Mouse (Mus musculus) stomach, embryonic 15.5 days (tissue): Measurements from ENCODE around the gene Gzma. TPM values are rescaled to one million over a fixed set of nuclear protein-coding genes. Genes with fewer than 3 reads are reported as not detected.
A peak's percentile ranks its signal among the peaks of the same experiment; 100 is the strongest.

Experiments used
- ATAC-seq: fragments of 200-750 bp; cut with Nextera tagmentation; 2 replicates; pipeline ENCODE4 v1.8.0; 2017; ENCODE audit warnings: low read depth, moderate number of reproducible peaks, moderate TSS enrichment; ENCODE audit not compliant: insufficient read depth, low FRiP score
- H3K27ac ChIP-seq: fragments of 300-500 bp; sonication (generic); 2 replicates; pipeline ENCODE4 v1.5.1; 2015; ENCODE audit warnings: mild to moderate bottlenecking, inconsistent platforms
- H3K27me3 ChIP-seq: fragments of 300-500 bp; sonication (generic); replicated peaks from 2 replicates; pipeline ENCODE4 v1.6.1; 2015; ENCODE audit warnings: inconsistent platforms
- H3K36me3 ChIP-seq: fragments of 300-500 bp; sonication (generic); 2 replicates; pipeline ENCODE4 v1.6.1; 2015; ENCODE audit warnings: inconsistent platforms
- H3K4me1 ChIP-seq: fragments of 300-500 bp; sonication (generic); 2 replicates; pipeline ENCODE4 v1.6.1; 2015; ENCODE audit warnings: inconsistent platforms
- H3K4me2 ChIP-seq: fragments of 300-500 bp; sonication (generic); 2 replicates; pipeline ENCODE4 v1.6.1; 2015; ENCODE audit warnings: mild to moderate bottlenecking, inconsistent platforms
- H3K4me3 ChIP-seq: fragments of 300-500 bp; sonication (generic); replicated peaks from 2 replicates; pipeline ENCODE4 v1.5.1; 2015; ENCODE audit warnings: inconsistent platforms
- H3K9ac ChIP-seq: fragments of 300-500 bp; sonication (generic); 2 replicates; pipeline ENCODE4 v1.6.1; 2015; ENCODE audit warnings: inconsistent platforms
- H3K9me3 ChIP-seq: fragments of 300-500 bp; sonication (generic); 2 replicates; pipeline ENCODE4 v1.6.1; 2016; ENCODE audit warnings: inconsistent platforms
- WGBS: fragments of 180-500 bp; shearing (Covaris S2); methylation state at CpG from one replicate; pipeline ENCODE4 v1.1.7; 2015; 5-methylcytosine and 5-hydroxymethylcytosine counted together
- polyA plus RNA-seq: library from polyadenylated mRNA; unstranded; fragments of >200 nt; fragmentation: Nextera tagmentation; extraction: Ambion mirVana; gene quantifications from 2 replicates; pipeline ENCODE4 v1.2.1, GENCODE M21; 2015

Gzma gene
- polyA plus RNA-seq, 1 experiment from 2014 or later = 1.8 TPM

- H3K36me3 ChIP-seq = no peaks in the 10 kb centered on the region
- H3K4me3 ChIP-seq = no peak overlapping the region
- H3K4me2 ChIP-seq = no peak overlapping the region
- H3K27me3 ChIP-seq = no peaks in the 10 kb centered on the region
- no peaks in the 10 kb centered on the region for H3K4me1 ChIP-seq
- no peak for ATAC-seq
- WGBS = 70% methylated on average over 13 of the region's 13 CpGs
- no peak overlapping the region for H3K27ac ChIP-seq
- H3K9me3 ChIP-seq = no peaks in the 10 kb centered on the region
- no peak overlapping the region for H3K9ac ChIP-seq
Observed at GRCm38 (mm10) chr13:113087226-113088017, 13.4 kb downstream of the Gzma start.

- Histone ChIP-seq H3K9ac (no peak overlapping the region), H3K4me3 (no peak overlapping the region), H3K27ac (no peak overlapping the region), H3K36me3 (no peaks in the 10 kb centered on the region), H3K9me3 (no peaks in the 10 kb centered on the region), H3K27me3 (no peaks in the 10 kb centered on the region), H3K4me2 (no peak overlapping the region), H3K4me1 (no peaks in the 10 kb centered on the region)
- 53% methylated on average over 5 of the region's 5 CpGs for WGBS
- no peak for ATAC-seq
Observed at GRCm38 (mm10) chr13:113084732-113085131, 16.0 kb downstream of the Gzma start.

GRCm38 (mm10) chr13:113082101-113082500 is 18.7 kb downstream of the Gzma start:
- Histone ChIP-seq H3K9me3 (no peaks in the 10 kb centered on the region), H3K4me3 (no peak overlapping the region), H3K4me2 (no peak overlapping the region), H3K27me3 (no peaks in the 10 kb centered on the region), H3K27ac (no peak overlapping the region), H3K9ac (no peak overlapping the region), H3K4me1 (no peaks in the 10 kb centered on the region), H3K36me3 (no peaks in the 10 kb centered on the region)
- WGBS = 61% methylated on average over 1 of the region's 1 CpGs
- no peak for ATAC-seq

DNA sequence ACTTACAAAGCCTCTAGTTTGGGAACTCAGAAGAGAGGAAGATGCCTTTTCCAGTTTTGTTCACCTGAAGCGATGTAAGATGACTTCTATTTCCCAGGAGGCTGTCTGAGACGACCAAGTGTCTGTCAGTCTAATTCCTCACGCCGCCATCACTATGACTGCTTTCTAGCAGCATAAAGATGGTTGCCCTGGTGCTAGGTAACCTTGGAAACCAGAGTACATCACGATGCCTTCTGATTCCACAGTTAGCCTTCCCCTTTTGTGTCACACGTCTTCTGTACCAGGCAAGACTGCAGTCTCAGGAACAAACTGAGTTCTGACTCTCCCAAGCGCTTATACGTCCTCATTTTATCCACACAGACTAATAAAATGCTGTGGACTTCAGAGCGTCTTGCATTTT is 21.8 kb downstream of the Gzma start:
- no peak overlapping the region for H3K4me3 ChIP-seq
- no peak for ATAC-seq
- H3K9ac ChIP-seq = no peak overlapping the region
- H3K27me3 ChIP-seq = no peaks in the 10 kb centered on the region
- no peaks in the 10 kb centered on the region for H3K36me3 ChIP-seq
- 81% methylated on average over 9 of the region's 9 CpGs for WGBS
- no peak overlapping the region for H3K4me2 ChIP-seq
- H3K27ac ChIP-seq = no peak overlapping the region
- H3K9me3 ChIP-seq = no peaks in the 10 kb centered on the region
- no peaks in the 10 kb centered on the region for H3K4me1 ChIP-seq

GRCm38 (mm10) chr13:113064542-113064941 is 36.2 kb downstream of the Gzma start:
- H3K27me3 ChIP-seq = no peaks in the 10 kb centered on the region
- no peaks in the 10 kb centered on the region for H3K36me3 ChIP-seq
- H3K27ac ChIP-seq = no peak overlapping the region
- 89% methylated on average over 9 of the region's 9 CpGs for WGBS
- H3K4me2 ChIP-seq = no peak overlapping the region
- H3K9me3 ChIP-seq = no peaks in the 10 kb centered on the region
- H3K9ac ChIP-seq = no peak overlapping the region
- no peak for ATAC-seq
- no peak overlapping the region for H3K4me3 ChIP-seq
- H3K4me1 ChIP-seq = no peaks in the 10 kb centered on the region

GRCm38 (mm10) chr13:113061746-113062145 is 39.0 kb downstream of the Gzma start:
- Histone ChIP-seq H3K4me2 (no peak overlapping the region), H3K27ac (no peak overlapping the region), H3K36me3 (no peaks in the 10 kb centered on the region), H3K4me1 (no peaks in the 10 kb centered on the region), H3K9ac (no peak overlapping the region), H3K9me3 (no peaks in the 10 kb centered on the region), H3K4me3 (no peak overlapping the region), H3K27me3 (no peaks in the 10 kb centered on the region)
- no peak for ATAC-seq
- 83% methylated on average over 6 of the region's 6 CpGs for WGBS

DNA sequence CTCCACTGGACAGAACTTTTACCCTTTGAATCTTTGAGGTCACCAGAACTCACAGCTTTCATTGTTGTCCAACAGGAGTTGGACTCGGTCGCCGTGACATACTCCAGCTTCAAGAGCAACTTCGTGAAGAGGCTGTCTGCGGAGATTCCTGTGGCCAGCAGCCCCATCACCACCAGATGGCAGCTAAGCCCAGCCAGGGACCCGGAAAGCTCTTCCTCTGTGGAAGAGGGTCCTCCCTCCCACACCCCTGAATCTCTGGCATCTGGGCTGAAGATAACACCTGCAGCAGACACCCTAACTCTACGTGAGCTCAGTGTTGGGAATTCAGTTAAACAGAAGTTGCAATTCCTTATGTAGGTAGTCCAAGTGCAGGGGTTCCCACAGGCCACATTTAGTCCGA is 45.0 kb downstream of the Gzma start:
- no peak overlapping the region for H3K4me2 ChIP-seq
- no peaks in the 10 kb centered on the region for H3K4me1 ChIP-seq
- ATAC-seq = no peak
- H3K36me3 ChIP-seq = no peaks in the 10 kb centered on the region
- H3K9ac ChIP-seq = no peak overlapping the region
- no peaks in the 10 kb centered on the region for H3K9me3 ChIP-seq
- 32% methylated on average over 8 of the region's 8 CpGs for WGBS
- H3K27ac ChIP-seq = no peak overlapping the region
- no peak overlapping the region for H3K4me3 ChIP-seq
- H3K27me3 ChIP-seq = no peaks in the 10 kb centered on the region

DNA sequence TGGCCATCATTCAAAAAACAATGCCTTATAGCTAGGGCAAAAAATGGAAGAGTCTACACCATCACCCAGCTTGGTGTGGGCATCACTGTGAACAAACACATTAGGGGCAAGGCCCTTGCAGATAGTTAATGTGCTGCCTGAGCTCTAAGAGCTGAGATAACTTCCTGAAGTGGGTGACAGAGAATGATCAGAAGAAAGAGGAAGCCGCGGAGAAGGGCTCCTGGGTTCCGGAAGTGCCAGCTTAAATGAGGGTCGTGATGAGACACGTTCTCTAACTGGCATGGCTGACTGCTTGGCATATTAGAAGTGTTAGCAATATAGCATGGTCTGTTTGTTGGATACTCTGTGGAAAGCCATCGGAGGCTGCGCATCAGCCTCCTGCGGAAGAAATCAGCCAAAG is 46.6 kb downstream of the Gzma start:
- WGBS = 89% methylated on average over 8 of the region's 8 CpGs

GRCm38 (mm10) chr13:113047647-113048046 is 53.1 kb downstream of the Gzma start:
- no peak overlapping the region for H3K27ac ChIP-seq
- no peaks in the 10 kb centered on the region for H3K9me3 ChIP-seq
- ATAC-seq = no peak
- no peaks in the 10 kb centered on the region for H3K36me3 ChIP-seq
- H3K4me1 ChIP-seq = no peaks in the 10 kb centered on the region
- no peak overlapping the region for H3K4me3 ChIP-seq
- H3K4me2 ChIP-seq = no peak overlapping the region
- WGBS = 67% methylated on average over 3 of the region's 3 CpGs
- H3K9ac ChIP-seq = no peak overlapping the region
- H3K27me3 ChIP-seq = no peaks in the 10 kb centered on the region

More for the DNA sequence above, 46.6 kb downstream of the Gzma start:
- ATAC-seq = no peak
- Histone ChIP-seq H3K27me3 (no peaks in the 10 kb centered on the region), H3K9me3 (no peaks in the 10 kb centered on the region), H3K4me2 (no peak overlapping the region), H3K4me1 (no peaks in the 10 kb centered on the region), H3K36me3 (no peaks in the 10 kb centered on the region), H3K4me3 (no peak overlapping the region), H3K27ac (no peak overlapping the region), H3K9ac (no peak overlapping the region)

- no peak overlapping the region for H3K4me3 ChIP-seq
- H3K27me3 ChIP-seq = no peaks in the 10 kb centered on the region
- no peak for ATAC-seq
- no peaks in the 10 kb centered on the region for H3K36me3 ChIP-seq
- no peak overlapping the region for H3K9ac ChIP-seq
- H3K4me1 ChIP-seq = no peaks in the 10 kb centered on the region
- peak overlapping the region; percentile 46; the same call in 1 of the 2 replicates for H3K4me2 ChIP-seq
- no peaks in the 10 kb centered on the region for H3K9me3 ChIP-seq
- no peak overlapping the region for H3K27ac ChIP-seq
Observed at GRCm38 (mm10) chr13:113047018-113047417, 53.8 kb downstream of the Gzma start.

DNA sequence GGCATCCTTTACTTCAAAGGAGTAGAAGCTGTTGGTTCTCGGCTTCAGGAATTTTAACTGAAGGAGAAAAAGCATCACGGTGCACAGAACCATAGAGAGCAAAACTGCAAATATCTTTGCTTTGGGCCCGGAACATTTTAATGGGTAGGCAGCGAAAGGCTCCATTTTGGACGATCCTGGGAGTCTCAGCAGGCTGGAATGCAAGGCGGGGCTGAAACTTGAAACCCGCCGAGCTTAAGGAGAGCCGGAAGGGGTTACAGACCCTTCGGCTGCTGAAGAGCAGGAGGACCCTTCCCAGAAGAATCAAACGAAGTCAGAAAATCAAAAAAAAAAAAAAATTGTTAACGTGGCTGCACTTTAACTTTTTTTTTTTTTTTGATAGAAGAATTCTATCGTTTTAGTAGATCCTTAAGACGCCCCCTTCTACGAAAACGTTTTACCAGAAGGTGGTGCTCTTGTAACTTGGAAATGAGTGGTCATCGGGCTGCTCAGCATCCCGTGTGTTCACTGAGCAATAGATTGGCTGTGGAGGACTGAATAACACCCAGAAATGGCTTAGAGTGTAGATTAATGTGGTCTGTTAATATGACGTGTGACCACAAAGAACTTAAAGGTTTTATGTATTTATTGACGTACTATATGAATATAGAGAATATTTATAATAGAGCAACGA is 54.4 kb downstream of the Gzma start, which contains the start of gene Gpx8:
Gene Gpx8, minus strand, starts transcription at position 200 of the 673 bp plus-strand sequence.
- Histone ChIP-seq H3K9me3 (no peaks in the 10 kb centered on the region), H3K27me3 (no peaks in the 10 kb centered on the region), H3K27ac (peak within 1 kb of the TSS; percentile 78), H3K4me1 (no peaks in the 10 kb centered on the region), H3K36me3 (no peaks in the 10 kb centered on the region), H3K9ac (peak within 1 kb of the TSS; percentile 4; the same call in 1 of the 2 replicates), H3K4me2 (peak within 1 kb of the TSS; percentile 46), H3K4me3 (peak within 1 kb of the TSS; percentile 57)
- peak; percentile 88 for ATAC-seq
- 3% methylated on average over 21 of the region's 21 CpGs for WGBS

DNA sequence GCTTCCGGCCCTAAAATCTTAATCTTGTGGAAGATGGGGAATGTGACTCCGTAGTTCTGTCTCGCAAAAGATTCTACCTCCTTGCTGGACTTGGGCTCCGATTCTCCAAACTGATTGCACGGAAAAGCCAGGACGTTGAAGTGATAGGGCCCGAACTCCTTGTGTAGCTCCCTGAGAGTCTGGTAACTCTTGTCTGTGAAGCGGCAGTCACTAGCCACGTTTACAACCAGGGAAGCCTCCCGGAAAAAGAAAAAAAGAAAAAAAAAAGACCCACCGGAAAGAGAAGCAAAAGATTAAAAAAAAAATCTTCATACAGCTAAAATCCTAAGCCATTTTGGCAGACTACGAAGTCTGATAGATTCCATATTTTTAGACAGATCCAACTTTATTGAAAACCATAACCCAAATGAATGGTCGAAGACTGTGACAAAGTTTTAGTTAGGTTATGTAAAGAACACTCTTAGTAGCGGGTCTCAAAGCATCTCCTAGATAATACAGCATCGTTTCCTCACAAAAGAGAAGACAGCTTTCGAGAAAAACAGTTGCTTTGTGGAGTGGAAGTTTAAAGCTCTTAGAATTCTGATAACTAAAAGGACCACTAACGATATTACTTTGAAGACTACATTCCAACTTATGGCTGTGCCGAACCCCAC is 55.2 kb downstream of the Gzma start:
- Histone ChIP-seq H3K4me3 (peak overlapping the region; percentile 57), H3K4me2 (peak overlapping the region; percentile 46), H3K9ac (peak overlapping the region; percentile 4; the same call in 1 of the 2 replicates), H3K4me1 (no peaks in the 10 kb centered on the region), H3K9me3 (no peaks in the 10 kb centered on the region), H3K27ac (peak overlapping the region; percentile 78), H3K36me3 (no peaks in the 10 kb centered on the region), H3K27me3 (no peaks in the 10 kb centered on the region)
- no peak for ATAC-seq
- WGBS = 11% methylated on average over 18 of the region's 18 CpGs
